14 mouse cellular contexts compared by ENCODE assay signal in genomic region chr9:47126236-47126635, GRCm38 (mm10).
DNase-seq lines count a peak whose midpoint lies in the region; ATAC-seq lines count a peak whose summit lies in the region.
"Had no signal": no experiment of that assay in that cellular context is flagged by ENCODE, and none has a peak within 500 bp of the region (broad histone marks: within the 10 kb centered on the region; RNA-seq: fewer than 3 reads in every experiment).

No protein-coding gene starts in this region.

- no peak for ATAC-seq in midbrain, embryonic 14.5 days (ENCODE audit: low FRiP score, low TSS enrichment)
- ATAC-seq in midbrain, embryonic 15.5 days (replicated peaks) = no peak

- H3K27ac ChIP-seq in midbrain, embryonic 14.5 days (replicated peaks; ENCODE audit: low read depth, low read length) = no peak overlapping the region
- H3K27ac ChIP-seq in midbrain, embryonic 15.5 days = no peak overlapping the region
- H3K27ac ChIP-seq: heart, embryonic 15.5 days; macrophage; stomach, embryonic 15.5 days had no signal

- peak; percentile 9 for DNase-seq in heart, postnatal 4 days
- no peak for DNase-seq in heart, adult 8-10 months (ENCODE audit: low spot score)
- peak; percentile 28 for DNase-seq in midbrain, embryonic 14.5 days
- peak; percentile 21 for DNase-seq in forelimb bud, embryonic 11.5 days (ENCODE audit: low read depth, low spot score)
- no peak for DNase-seq in neural tube, embryonic 10.5 days (ENCODE audit: extremely low spot score, low spot score)
- no peak for DNase-seq in frontal cortex, postnatal 14 days (ENCODE audit: low spot score in 2 of 2)
- DNase-seq in thymus, postnatal 0 days (ENCODE audit: low spot score) = no peak
- DNase-seq: adrenal gland, postnatal 25 days had no signal

- H3K4me3 ChIP-seq in midbrain, embryonic 14.5 days (replicated peaks; ENCODE audit: low read depth, low read length) = no peak overlapping the region
- no peak overlapping the region for H3K4me3 ChIP-seq in midbrain, embryonic 15.5 days
- H3K4me3 ChIP-seq: erythroblast, embryonic 14.5 days; heart, embryonic 15.5 days; stomach, embryonic 15.5 days had no signal

- no peaks in the 10 kb centered on the region for H3K4me1 ChIP-seq in midbrain, embryonic 14.5 days (ENCODE audit: control insufficient read depth, insufficient read depth, low read length)
- H3K4me1 ChIP-seq in midbrain, embryonic 15.5 days = no peaks in the 10 kb centered on the region
- H3K4me1 ChIP-seq: heart, embryonic 15.5 days; stomach, embryonic 15.5 days had no signal

- WGBS in midbrain, embryonic 14.5 days = 69% methylated on average over 2 of the region's 2 CpGs
- 70% methylated on average over 2 of the region's 2 CpGs for WGBS in midbrain, embryonic 15.5 days

- no peaks in the 10 kb centered on the region for H3K36me3 ChIP-seq in midbrain, embryonic 14.5 days (ENCODE audit: control insufficient read depth, insufficient read depth, low read length)
- H3K36me3 ChIP-seq in midbrain, embryonic 15.5 days (replicated peaks) = no peaks in the 10 kb centered on the region
- H3K36me3 ChIP-seq: heart, embryonic 15.5 days; stomach, embryonic 15.5 days had no signal

- H3K9me3 ChIP-seq in midbrain, embryonic 14.5 days (ENCODE audit: control insufficient read depth, low read length) = no peaks in the 10 kb centered on the region
- no peaks in the 10 kb centered on the region for H3K9me3 ChIP-seq in midbrain, embryonic 15.5 days
- H3K9me3 ChIP-seq: heart, embryonic 15.5 days; stomach, embryonic 15.5 days had no signal

- H3K4me2 ChIP-seq in midbrain, embryonic 14.5 days (ENCODE audit: low read length) = no peak overlapping the region
- no peak overlapping the region for H3K4me2 ChIP-seq in midbrain, embryonic 15.5 days
- H3K4me2 ChIP-seq: heart, embryonic 15.5 days; stomach, embryonic 15.5 days had no signal

- H3K27me3 ChIP-seq in midbrain, embryonic 14.5 days (ENCODE audit: control insufficient read depth, insufficient read depth, low read length) = no peaks in the 10 kb centered on the region
- no peaks in the 10 kb centered on the region for H3K27me3 ChIP-seq in midbrain, embryonic 15.5 days (replicated peaks)
- H3K27me3 ChIP-seq: CH12.LX; stomach, embryonic 15.5 days had no signal

- H3K9ac ChIP-seq in midbrain, embryonic 14.5 days (replicated peaks; ENCODE audit: low read length) = no peak overlapping the region
- no peak overlapping the region for H3K9ac ChIP-seq in midbrain, embryonic 15.5 days
- H3K9ac ChIP-seq: heart, embryonic 15.5 days; stomach, embryonic 15.5 days had no signal

Comparison
In these comparisons a context has a peak if more than half of its experiments do, and no peak if none do; other contexts are left out.
1. DNase-seq: peak in heart, postnatal 4 days (single experiment), midbrain, embryonic 14.5 days (single experiment) and forelimb bud, embryonic 11.5 days (single experiment); none in heart, adult 8-10 months (single experiment), neural tube, embryonic 10.5 days (single experiment), frontal cortex, postnatal 14 days (0 of 2) and thymus, postnatal 0 days (single experiment).